Mouse (Mus musculus): ENCODE results near the gene Ube2c. TPM values are rescaled to one million over a fixed set of nuclear protein-coding genes. Genes with fewer than 3 reads are reported as not detected.

Gene Ube2c
- polyA plus RNA-seq, 1 experiment from 2014 or later = 433 TPM

- H3K4me1 ChIP-seq (ENCODE audit: control insufficient read depth, insufficient read depth, low read length) = 0 out of 2 replicates have a peak, but pooled peaks cover under 1% of the 10 kb centered on the region
- no peaks in the 10 kb centered on the region for H3K9me3 ChIP-seq (ENCODE audit: control insufficient read depth, low read depth, low read length)
- WGBS = 61% methylated on average over 7 of the region's 7 CpGs
- H3K36me3 ChIP-seq (ENCODE audit: control insufficient read depth, insufficient read depth, low read length) = no peaks in the 10 kb centered on the region
- H3K27ac ChIP-seq (ENCODE audit: low read length) = no peak overlapping the region
- H3K9ac ChIP-seq (replicated peaks; ENCODE audit: low read depth, low read length) = no peak overlapping the region
- H3K27me3 ChIP-seq (ENCODE audit: control insufficient read depth, insufficient read depth, low read length) = no peaks in the 10 kb centered on the region
- no peak for ATAC-seq (ENCODE audit: insufficient number of reproducible peaks, insufficient read depth, low FRiP score, low read depth)
- H3K4me2 ChIP-seq (replicated peaks; ENCODE audit: low read depth, low read length) = no peak overlapping the region
- H3K4me3 ChIP-seq (ENCODE audit: low read depth, low read length) = no peak overlapping the region
Measured at GRCm38 (mm10) chr2:164739876-164740275, 29.8 kb upstream of the Ube2c start.

DNA sequence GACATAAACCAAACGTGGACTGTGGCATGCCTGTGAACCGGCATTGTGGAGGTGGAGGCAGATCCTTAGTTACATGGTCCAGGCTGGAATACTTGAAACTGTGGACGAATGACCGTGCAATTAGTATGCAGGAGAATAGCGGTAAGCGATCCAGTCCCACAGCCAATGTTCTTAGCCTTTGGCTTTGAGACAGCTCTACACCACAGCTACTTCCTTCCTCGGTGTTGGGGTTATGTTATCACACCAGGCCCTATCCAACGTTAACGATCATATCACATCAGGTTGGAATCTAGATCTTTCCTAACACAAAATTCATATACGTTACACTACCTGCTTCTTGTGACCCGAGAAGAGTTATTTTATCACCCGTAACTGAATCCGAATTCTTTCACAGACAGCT lies 24.7 kb upstream of the Ube2c start:
- Histone ChIP-seq H3K9ac (replicated peaks; ENCODE audit: low read depth, low read length) (peak overlapping the region; percentile 96; the same call in 1 of the 2 replicates), H3K4me1 (ENCODE audit: control insufficient read depth, insufficient read depth, low read length) (peaks cover 12% of the 10 kb centered on the region), H3K4me2 (replicated peaks; ENCODE audit: low read depth, low read length) (peak overlapping the region; percentile 80), H3K9me3 (ENCODE audit: control insufficient read depth, low read depth, low read length) (no peaks in the 10 kb centered on the region), H3K27ac (ENCODE audit: low read length) (no peak overlapping the region), H3K36me3 (ENCODE audit: control insufficient read depth, insufficient read depth, low read length) (peaks cover 16% of the 10 kb centered on the region), H3K4me3 (ENCODE audit: low read depth, low read length) (peak overlapping the region; percentile 87), H3K27me3 (ENCODE audit: control insufficient read depth, insufficient read depth, low read length) (no peaks in the 10 kb centered on the region)
- no peak for ATAC-seq (ENCODE audit: insufficient number of reproducible peaks, insufficient read depth, low FRiP score, low read depth)
- 72% methylated on average over 13 of the region's 13 CpGs for WGBS

GRCm38 (mm10) chr2:164745843-164746479 lies 23.7 kb upstream of the Ube2c start, which contains the start of the genes Wfdc3 and Dnttip1:
Gene Wfdc3, minus strand, starts transcription at chr2:164745931.
Gene Dnttip1, plus strand, starts transcription at chr2:164745983.
- under 1% methylated on average over 70 of the region's 70 CpGs for WGBS
- Histone ChIP-seq H3K9ac (replicated peaks; ENCODE audit: low read depth, low read length) (peak within 1 kb of the TSS; percentile 96), H3K27me3 (ENCODE audit: control insufficient read depth, insufficient read depth, low read length) (no peaks in the 10 kb centered on the region), H3K4me3 (ENCODE audit: low read depth, low read length) (peak within 1 kb of the TSS; percentile 87), H3K4me1 (ENCODE audit: control insufficient read depth, insufficient read depth, low read length) (peaks cover 12% of the 10 kb centered on the region), H3K4me2 (replicated peaks; ENCODE audit: low read depth, low read length) (peak within 1 kb of the TSS; percentile 80), H3K36me3 (ENCODE audit: control insufficient read depth, insufficient read depth, low read length) (peaks cover 25% of the 10 kb centered on the region), H3K27ac (ENCODE audit: low read length) (peak within 1 kb of the TSS; percentile 49; the same call in 1 of the 2 replicates), H3K9me3 (ENCODE audit: control insufficient read depth, low read depth, low read length) (no peaks in the 10 kb centered on the region)
- ATAC-seq (ENCODE audit: insufficient number of reproducible peaks, insufficient read depth, low FRiP score, low read depth) = peak; percentile 90

DNA sequence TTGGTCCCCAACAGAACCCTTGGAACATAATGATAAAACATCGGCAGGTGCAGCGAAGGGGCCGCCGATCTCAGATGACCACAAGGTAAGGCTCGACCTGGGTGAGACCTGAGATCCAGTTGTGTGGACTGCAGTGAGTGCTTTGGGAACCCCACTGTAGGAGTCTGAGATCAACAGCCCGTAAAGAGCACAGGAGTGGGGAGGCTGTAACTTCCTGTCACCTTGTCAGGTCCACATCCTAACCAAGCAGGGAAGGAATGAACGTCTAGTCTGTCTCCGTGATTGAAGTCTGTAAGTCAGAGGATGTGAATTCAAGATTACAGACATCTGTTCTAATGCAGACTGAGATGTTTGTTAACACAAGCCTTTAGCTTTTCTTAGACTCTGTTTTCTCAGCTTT lies 23.0 kb upstream of the Ube2c start:
- Histone ChIP-seq H3K27ac (ENCODE audit: low read length) (no peak overlapping the region), H3K9ac (replicated peaks; ENCODE audit: low read depth, low read length) (peak overlapping the region; percentile 96), H3K9me3 (ENCODE audit: control insufficient read depth, low read depth, low read length) (no peaks in the 10 kb centered on the region), H3K36me3 (ENCODE audit: control insufficient read depth, insufficient read depth, low read length) (peaks cover 28% of the 10 kb centered on the region), H3K4me2 (replicated peaks; ENCODE audit: low read depth, low read length) (peak overlapping the region; percentile 80), H3K27me3 (ENCODE audit: control insufficient read depth, insufficient read depth, low read length) (no peaks in the 10 kb centered on the region), H3K4me1 (ENCODE audit: control insufficient read depth, insufficient read depth, low read length) (peaks cover 12% of the 10 kb centered on the region), H3K4me3 (ENCODE audit: low read depth, low read length) (peak overlapping the region; percentile 87)
- 48% methylated on average over 8 of the region's 8 CpGs for WGBS
- ATAC-seq (ENCODE audit: insufficient number of reproducible peaks, insufficient read depth, low FRiP score, low read depth) = no peak

GRCm38 (mm10) chr2:164748191-164748590 lies 21.5 kb upstream of the Ube2c start:
- H3K36me3 ChIP-seq (ENCODE audit: control insufficient read depth, insufficient read depth, low read length) = peaks cover 38% of the 10 kb centered on the region
- H3K4me3 ChIP-seq (ENCODE audit: low read depth, low read length) = no peak overlapping the region
- H3K9ac ChIP-seq (replicated peaks; ENCODE audit: low read depth, low read length) = no peak overlapping the region
- peaks cover 12% of the 10 kb centered on the region for H3K4me1 ChIP-seq (ENCODE audit: control insufficient read depth, insufficient read depth, low read length)
- H3K4me2 ChIP-seq (replicated peaks; ENCODE audit: low read depth, low read length) = no peak overlapping the region
- H3K9me3 ChIP-seq (ENCODE audit: control insufficient read depth, low read depth, low read length) = no peaks in the 10 kb centered on the region
- no peak for ATAC-seq (ENCODE audit: insufficient number of reproducible peaks, insufficient read depth, low FRiP score, low read depth)
- H3K27me3 ChIP-seq (ENCODE audit: control insufficient read depth, insufficient read depth, low read length) = no peaks in the 10 kb centered on the region
- WGBS = 82% methylated on average over 4 of the region's 4 CpGs
- no peak overlapping the region for H3K27ac ChIP-seq (ENCODE audit: low read length)

GRCm38 (mm10) chr2:164748991-164749390 lies 20.7 kb upstream of the Ube2c start:
- Histone ChIP-seq H3K9ac (replicated peaks; ENCODE audit: low read depth, low read length) (no peak overlapping the region), H3K36me3 (ENCODE audit: control insufficient read depth, insufficient read depth, low read length) (peaks cover 42% of the 10 kb centered on the region)
- 83% methylated on average over 6 of the region's 6 CpGs for WGBS

GRCm38 (mm10) chr2:164752454-164752853 lies 17.2 kb upstream of the Ube2c start:
- peaks cover 70% of the 10 kb centered on the region for H3K36me3 ChIP-seq (ENCODE audit: control insufficient read depth, insufficient read depth, low read length)
- 87% methylated on average over 2 of the region's 2 CpGs for WGBS
- H3K4me2 ChIP-seq (replicated peaks; ENCODE audit: low read depth, low read length) = no peak overlapping the region

More at GRCm38 (mm10) chr2:164748991-164749390, 20.7 kb upstream of the Ube2c start:
- Histone ChIP-seq H3K4me1 (ENCODE audit: control insufficient read depth, insufficient read depth, low read length) (peaks cover 12% of the 10 kb centered on the region), H3K4me3 (ENCODE audit: low read depth, low read length) (no peak overlapping the region), H3K27me3 (ENCODE audit: control insufficient read depth, insufficient read depth, low read length) (no peaks in the 10 kb centered on the region), H3K9me3 (ENCODE audit: control insufficient read depth, low read depth, low read length) (no peaks in the 10 kb centered on the region), H3K27ac (ENCODE audit: low read length) (no peak overlapping the region), H3K4me2 (replicated peaks; ENCODE audit: low read depth, low read length) (no peak overlapping the region)
- no peak for ATAC-seq (ENCODE audit: insufficient number of reproducible peaks, insufficient read depth, low FRiP score, low read depth)

GRCm38 (mm10) chr2:164754105-164754504 lies 15.6 kb upstream of the Ube2c start:
- Histone ChIP-seq H3K9ac (replicated peaks; ENCODE audit: low read depth, low read length) (no peak overlapping the region), H3K4me3 (ENCODE audit: low read depth, low read length) (no peak overlapping the region), H3K4me1 (ENCODE audit: control insufficient read depth, insufficient read depth, low read length) (no peaks in the 10 kb centered on the region), H3K4me2 (replicated peaks; ENCODE audit: low read depth, low read length) (no peak overlapping the region), H3K27ac (ENCODE audit: low read length) (no peak overlapping the region), H3K9me3 (ENCODE audit: control insufficient read depth, low read depth, low read length) (no peaks in the 10 kb centered on the region), H3K36me3 (ENCODE audit: control insufficient read depth, insufficient read depth, low read length) (peaks cover 72% of the 10 kb centered on the region), H3K27me3 (ENCODE audit: control insufficient read depth, insufficient read depth, low read length) (no peaks in the 10 kb centered on the region)
- 83% methylated on average over 11 of the region's 11 CpGs for WGBS
- ATAC-seq (ENCODE audit: insufficient number of reproducible peaks, insufficient read depth, low FRiP score, low read depth) = no peak

More at GRCm38 (mm10) chr2:164752454-164752853, 17.2 kb upstream of the Ube2c start:
- Histone ChIP-seq H3K27me3 (ENCODE audit: control insufficient read depth, insufficient read depth, low read length) (no peaks in the 10 kb centered on the region), H3K9me3 (ENCODE audit: control insufficient read depth, low read depth, low read length) (no peaks in the 10 kb centered on the region), H3K27ac (ENCODE audit: low read length) (no peak overlapping the region), H3K4me1 (ENCODE audit: control insufficient read depth, insufficient read depth, low read length) (no peaks in the 10 kb centered on the region), H3K4me3 (ENCODE audit: low read depth, low read length) (no peak overlapping the region), H3K9ac (replicated peaks; ENCODE audit: low read depth, low read length) (no peak overlapping the region)
- no peak for ATAC-seq (ENCODE audit: insufficient number of reproducible peaks, insufficient read depth, low FRiP score, low read depth)
